Mouse (Mus musculus) lung, postnatal 36 days (tissue): Measurements from ENCODE around the gene Ganab.
"Not testable (repeated sequence)": the region's sequence is repeated elsewhere in the genome, so short reads cannot be mapped to it uniquely, and the experiment has no call there.

Experiments used
- DNase-seq: peaks from one replicate; pipeline ENCODE4 v3.0.0; 2022; ENCODE audit warnings: mixed read lengths

Ganab gene

GRCm38 (mm10) chr19:8888511-8889385, 9.1 kb upstream of the Ganab start, which contains the start of the genes 1810009A15Rik and Gm49416:
TSS of gene 1810009A15Rik (plus strand) at chr19:8888853.
TSS of gene Gm49416 (plus strand) at chr19:8888926.
- DNase-seq, result peak; percentile 97

- peak; percentile 88 for DNase-seq
Observed at GRCm38 (mm10) chr19:8892829-8893766, 4.8 kb upstream of the Ganab start, which contains the start of gene Ints5. TSS of gene Ints5 (plus strand) at chr19:8893005.

GRCm38 (mm10) chr19:8895397-8895960, 2.4 kb upstream of the Ganab start:
- DNase-seq, result no peak

- DNase-seq, result not testable (repeated sequence)
Observed at GRCm38 (mm10) chr19:8896231-8896630, 1.6 kb upstream of the Ganab start.

GRCm38 (mm10) chr19:8897211-8897864, 533 bp upstream of the Ganab start:
- DNase-seq, result peak; percentile 44

GRCm38 (mm10) chr19:8898576-8898975, 705 bp downstream of the Ganab start:
- no peak for DNase-seq

GRCm38 (mm10) chr19:8899079-8899478, 1.2 kb downstream of the Ganab start:
- no peak for DNase-seq

GRCm38 (mm10) chr19:8903412-8903811, 5.5 kb downstream of the Ganab start:
- DNase-seq, result no peak

GRCm38 (mm10) chr19:8908531-8908930, 10.7 kb downstream of the Ganab start:
- no peak for DNase-seq

GRCm38 (mm10) chr19:8911810-8912209, 13.9 kb downstream of the Ganab start:
- DNase-seq, result no peak

- DNase-seq, result no peak
Observed at GRCm38 (mm10) chr19:8914212-8914611, 16.3 kb downstream of the Ganab start.

GRCm38 (mm10) chr19:8919000-8919399, 21.1 kb downstream of the Ganab start:
- no peak for DNase-seq

- no peak for DNase-seq
Observed at GRCm38 (mm10) chr19:8919684-8920072, 21.8 kb downstream of the Ganab start.

- DNase-seq, result peak; percentile 98
Observed at GRCm38 (mm10) chr19:8920073-8920736, 22.3 kb downstream of the Ganab start, which contains the start of gene B3gat3. TSS of gene B3gat3 (plus strand) at chr19:8920374.

GRCm38 (mm10) chr19:8920836-8921291, 23.0 kb downstream of the Ganab start:
- peak; percentile 70 for DNase-seq

GRCm38 (mm10) chr19:8921741-8922140, 23.9 kb downstream of the Ganab start:
- DNase-seq, result no peak

- no peak for DNase-seq
Observed at GRCm38 (mm10) chr19:8926766-8927165, 28.9 kb downstream of the Ganab start.

- DNase-seq, result no peak
Observed at GRCm38 (mm10) chr19:8927891-8928525, 30.1 kb downstream of the Ganab start.

GRCm38 (mm10) chr19:8928689-8929223, 30.9 kb downstream of the Ganab start:
- DNase-seq, result no peak

GRCm38 (mm10) chr19:8929224-8930088, 31.6 kb downstream of the Ganab start, which contains the start of the genes Rom1 and Eml3:
TSS of gene Rom1 (minus strand) at chr19:8929356.
TSS of gene Eml3 (plus strand) at chr19:8929552.
- peak; percentile 96 for DNase-seq
